In the genomic region with DNA sequence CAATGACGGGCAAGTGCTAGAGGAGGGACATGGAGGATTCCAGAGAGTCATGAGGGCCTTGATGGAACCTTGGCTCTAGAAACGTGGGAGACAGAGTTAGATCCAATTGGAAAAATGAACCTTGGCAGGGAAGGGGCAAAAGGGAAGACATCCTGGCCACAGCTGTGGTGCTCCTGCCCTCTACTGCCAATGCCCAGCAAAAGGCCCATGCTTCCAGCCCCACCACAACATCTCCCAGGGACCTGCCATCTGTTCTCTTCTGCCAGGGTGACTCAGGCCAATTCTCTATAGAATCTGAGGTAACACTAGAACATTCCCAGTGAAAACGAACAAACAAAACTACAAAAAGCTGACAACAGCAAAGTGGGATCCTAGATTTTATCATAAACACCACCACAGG, we compare ENCODE assay signal across 19 mouse cellular contexts.
A peak's percentile ranks its signal among the peaks of the same experiment; 100 is the strongest.
DNase-seq lines count a peak whose midpoint lies in the region; ATAC-seq and TF ChIP-seq lines count a peak whose summit lies in the region.
"Had no signal": no experiment of that assay in that cellular context is flagged by ENCODE, and none has a peak within 500 bp of the region (broad histone marks: within the 10 kb centered on the region; RNA-seq: fewer than 3 reads in every experiment).

No protein-coding gene starts in this region.

- WGBS in hindbrain, postnatal 0 days: 60% methylated on average over 3 of the region's 3 CpGs
- 80% methylated on average over 3 of the region's 3 CpGs for WGBS in hindbrain, embryonic 10.5 days
- 74% methylated on average over 3 of the region's 3 CpGs for WGBS in midbrain, postnatal 0 days
- 75% methylated on average over 3 of the region's 3 CpGs for WGBS in midbrain, embryonic 14.5 days
- WGBS in stomach, postnatal 0 days: 67% methylated on average over 3 of the region's 3 CpGs

- no peak overlapping the region for H3K4me2 ChIP-seq in hindbrain, postnatal 0 days (ENCODE audit: low read depth, low read length)
- no peak overlapping the region for H3K4me2 ChIP-seq in midbrain, postnatal 0 days (ENCODE audit: low read depth, low read length, poor library complexity, severe bottlenecking)
- no peak overlapping the region for H3K4me2 ChIP-seq in midbrain, embryonic 14.5 days (ENCODE audit: low read length)
- H3K4me2 ChIP-seq in stomach, postnatal 0 days (replicated peaks; ENCODE audit: low read depth): no peak overlapping the region
- H3K4me2 ChIP-seq: embryonic facial prominence, embryonic 13.5 days; heart, embryonic 12.5 days; liver, embryonic 15.5 days had no signal

- DNase-seq in hindbrain, postnatal 0 days (ENCODE audit: low spot score): peak; percentile 24
- no peak for DNase-seq in hindbrain, embryonic 10.5 days (ENCODE audit: low spot score)
- peak; percentile 43 for DNase-seq in midbrain, postnatal 0 days (ENCODE audit: low spot score)
- DNase-seq in midbrain, embryonic 14.5 days: no peak
- peak; percentile 65 for DNase-seq in cerebellum, adult 8-10 months
- no peak for DNase-seq in stomach, postnatal 0 days (ENCODE audit: low spot score)
- no peak for DNase-seq in retina, postnatal 1 day
- DNase-seq: adrenal gland, adult 8-10 months; gastrocnemius, postnatal 25 days; kidney, adult 8-10 months; layer of hippocampus, postnatal 36 days; thymus, postnatal 36 days had no signal

- H3K4me1 ChIP-seq in hindbrain, postnatal 0 days (ENCODE audit: insufficient read depth, low read length): peaks cover 6% of the 10 kb centered on the region
- peaks cover 25% of the 10 kb centered on the region for H3K4me1 ChIP-seq in hindbrain, embryonic 10.5 days (replicated peaks)
- no peaks in the 10 kb centered on the region; the same call in 1 of the 2 replicates for H3K4me1 ChIP-seq in midbrain, postnatal 0 days (ENCODE audit: insufficient read depth, low read length)
- H3K4me1 ChIP-seq in midbrain, embryonic 14.5 days (ENCODE audit: control insufficient read depth, insufficient read depth, low read length): peaks cover 8% of the 10 kb centered on the region; the same call in 1 of the 2 replicates
- H3K4me1 ChIP-seq in stomach, postnatal 0 days (replicated peaks; ENCODE audit: control insufficient read depth, insufficient read depth): no peaks in the 10 kb centered on the region
- H3K4me1 ChIP-seq: liver, embryonic 15.5 days had no signal

- no peaks in the 10 kb centered on the region for H3K36me3 ChIP-seq in hindbrain, postnatal 0 days (ENCODE audit: insufficient read depth, low read length)
- no peaks in the 10 kb centered on the region for H3K36me3 ChIP-seq in hindbrain, embryonic 10.5 days
- H3K36me3 ChIP-seq in midbrain, postnatal 0 days (ENCODE audit: insufficient read depth, low read length): no peaks in the 10 kb centered on the region
- H3K36me3 ChIP-seq in midbrain, embryonic 14.5 days (ENCODE audit: control insufficient read depth, insufficient read depth, low read length): no peaks in the 10 kb centered on the region
- no peaks in the 10 kb centered on the region for H3K36me3 ChIP-seq in stomach, postnatal 0 days (ENCODE audit: control insufficient read depth, insufficient read depth, low read length)
- H3K36me3 ChIP-seq: embryonic facial prominence, embryonic 13.5 days; forebrain, embryonic 10.5 days; G1E; heart, embryonic 12.5 days; liver, embryonic 15.5 days had no signal

- no peak for TF ChIP-seq EP300 in stomach, postnatal 0 days (optimal IDR thresholded peaks at IDR 0.05)

- H3K27ac ChIP-seq in hindbrain, postnatal 0 days: no peak overlapping the region
- H3K27ac ChIP-seq in hindbrain, embryonic 10.5 days: no peak overlapping the region
- no peak overlapping the region for H3K27ac ChIP-seq in midbrain, postnatal 0 days (ENCODE audit: low read depth, low read length)
- no peak overlapping the region for H3K27ac ChIP-seq in midbrain, embryonic 14.5 days (replicated peaks; ENCODE audit: low read depth, low read length)
- no peak overlapping the region for H3K27ac ChIP-seq in stomach, postnatal 0 days (replicated peaks)
- H3K27ac ChIP-seq: embryonic facial prominence, embryonic 13.5 days; forebrain, embryonic 10.5 days; liver, embryonic 15.5 days had no signal

- ATAC-seq in hindbrain, postnatal 0 days: no peak
- ATAC-seq in midbrain, postnatal 0 days (ENCODE audit: low FRiP score): no peak
- ATAC-seq in midbrain, embryonic 14.5 days (ENCODE audit: low FRiP score, low TSS enrichment): no peak
- ATAC-seq in stomach, postnatal 0 days (ENCODE audit: low FRiP score, low TSS enrichment): no peak
- no peak for ATAC-seq in megakaryocyte, adult 5-6 weeks (ENCODE audit: poor library complexity, severe bottlenecking)
- ATAC-seq: CD4-positive, CD25-positive, alpha-beta regulatory T cell, adult 4 months had no signal

- H3K4me3 ChIP-seq in hindbrain, postnatal 0 days (ENCODE audit: low read length): no peak overlapping the region
- no peak overlapping the region for H3K4me3 ChIP-seq in hindbrain, embryonic 10.5 days
- H3K4me3 ChIP-seq in midbrain, postnatal 0 days (ENCODE audit: low read depth, low read length): no peak overlapping the region
- H3K4me3 ChIP-seq in midbrain, embryonic 14.5 days (replicated peaks; ENCODE audit: low read depth, low read length): no peak overlapping the region
- no peak overlapping the region for H3K4me3 ChIP-seq in stomach, postnatal 0 days (ENCODE audit: low read depth, low read length)
- H3K4me3 ChIP-seq: embryonic facial prominence, embryonic 13.5 days; forebrain, embryonic 10.5 days; heart, embryonic 12.5 days; liver, embryonic 15.5 days had no signal

- peak; percentile 43 for TF ChIP-seq CTCF in hindbrain, postnatal 0 days (IDR thresholded peaks at IDR 0.05; ENCODE audit: low read depth)
- peak; percentile 40 for TF ChIP-seq CTCF in midbrain, postnatal 0 days (IDR thresholded peaks at IDR 0.05)
- TF ChIP-seq CTCF in stomach, postnatal 0 days (IDR thresholded peaks at IDR 0.05; ENCODE audit: low read depth): peak; percentile 25; the same call in 1 of the 2 replicates

- no peak overlapping the region for H3K9ac ChIP-seq in hindbrain, postnatal 0 days (replicated peaks; ENCODE audit: low read length)
- no peak overlapping the region for H3K9ac ChIP-seq in midbrain, postnatal 0 days (replicated peaks; ENCODE audit: low read length, poor library complexity, severe bottlenecking)
- no peak overlapping the region for H3K9ac ChIP-seq in midbrain, embryonic 14.5 days (replicated peaks; ENCODE audit: low read length)
- H3K9ac ChIP-seq in stomach, postnatal 0 days (ENCODE audit: low read length): no peak overlapping the region
- H3K9ac ChIP-seq: embryonic facial prominence, embryonic 13.5 days; heart, embryonic 12.5 days; liver, embryonic 15.5 days had no signal

- H3K9me3 ChIP-seq in hindbrain, postnatal 0 days (ENCODE audit: low read length): no peaks in the 10 kb centered on the region
- no peaks in the 10 kb centered on the region for H3K9me3 ChIP-seq in hindbrain, embryonic 10.5 days
- H3K9me3 ChIP-seq in midbrain, postnatal 0 days (ENCODE audit: low read length): no peaks in the 10 kb centered on the region
- H3K9me3 ChIP-seq in midbrain, embryonic 14.5 days (ENCODE audit: control insufficient read depth, low read length): no peaks in the 10 kb centered on the region
- H3K9me3 ChIP-seq in stomach, postnatal 0 days (ENCODE audit: control insufficient read depth, low read length): no peaks in the 10 kb centered on the region
- H3K9me3 ChIP-seq: embryonic facial prominence, embryonic 13.5 days; forebrain, embryonic 10.5 days; G1E; heart, embryonic 12.5 days; liver, embryonic 15.5 days had no signal

- H3K27me3 ChIP-seq in hindbrain, postnatal 0 days (ENCODE audit: insufficient read depth, low read length): no peaks in the 10 kb centered on the region
- H3K27me3 ChIP-seq in hindbrain, embryonic 10.5 days (ENCODE audit: insufficient read depth, poor library complexity, severe bottlenecking): peaks cover 13% of the 10 kb centered on the region
- no peaks in the 10 kb centered on the region for H3K27me3 ChIP-seq in midbrain, postnatal 0 days (ENCODE audit: insufficient read depth, low read length)
- H3K27me3 ChIP-seq in midbrain, embryonic 14.5 days (ENCODE audit: control insufficient read depth, insufficient read depth, low read length): no peaks in the 10 kb centered on the region
- no peaks in the 10 kb centered on the region; the same call in 1 of the 2 replicates for H3K27me3 ChIP-seq in stomach, postnatal 0 days (ENCODE audit: control insufficient read depth, insufficient read depth, low read length)

Comparison
In these comparisons a context has a peak if more than half of its experiments do, and no peak if none do; other contexts are left out.
1. DNase-seq: peak in hindbrain, postnatal 0 days (single experiment), midbrain, postnatal 0 days (single experiment) and cerebellum, adult 8-10 months (single experiment); none in hindbrain, embryonic 10.5 days (single experiment), midbrain, embryonic 14.5 days (single experiment), stomach, postnatal 0 days (single experiment) and retina, postnatal 1 day (single experiment).
2. Peak in every context shown above with its lines, with median percentiles within 50 percentile points of each other: CTCF ChIP-seq.